Mouse (Mus musculus) retina, postnatal 1 day (tissue): Measurements from ENCODE around the gene Spn.

Experiments
- DNase-seq: peaks from one replicate; pipeline ENCODE4 v3.0.0-alpha.2; 2012

Spn gene

GRCm38 (mm10) chr7:127137262-127138017, at the start of gene Spn:
Spn (minus strand) TSS chr7:127137823.
- no peak for DNase-seq

GRCm38 (mm10) chr7:127187351-127187750, 49.7 kb upstream of the Spn start:
- no peak for DNase-seq

GRCm38 (mm10) chr7:127185601-127186000, 48.0 kb upstream of the Spn start:
- DNase-seq: peak; percentile 50

GRCm38 (mm10) chr7:127184720-127185119, 47.1 kb upstream of the Spn start:
- no peak for DNase-seq

- peak; percentile 4 for DNase-seq
Measured at GRCm38 (mm10) chr7:127183828-127184227, 46.2 kb upstream of the Spn start.

- no peak for DNase-seq
Measured at GRCm38 (mm10) chr7:127183345-127183744, 45.7 kb upstream of the Spn start.

- peak; percentile 11 for DNase-seq
Measured at GRCm38 (mm10) chr7:127181724-127182123, 44.1 kb upstream of the Spn start.

GRCm38 (mm10) chr7:127180783-127181182, 43.2 kb upstream of the Spn start:
- DNase-seq: no peak

GRCm38 (mm10) chr7:127176937-127177336, 39.3 kb upstream of the Spn start:
- DNase-seq: peak; percentile 9

GRCm38 (mm10) chr7:127166501-127166900, 28.9 kb upstream of the Spn start:
- DNase-seq: no peak

- no peak for DNase-seq
Measured at GRCm38 (mm10) chr7:127165607-127166493, 28.2 kb upstream of the Spn start.

GRCm38 (mm10) chr7:127164002-127164401, 26.4 kb upstream of the Spn start:
- DNase-seq: no peak

GRCm38 (mm10) chr7:127162546-127162945, 24.9 kb upstream of the Spn start:
- DNase-seq: no peak

- no peak for DNase-seq
Measured at GRCm38 (mm10) chr7:127157548-127157947, 19.9 kb upstream of the Spn start.

GRCm38 (mm10) chr7:127153477-127153876, 15.9 kb upstream of the Spn start:
- no peak for DNase-seq

- DNase-seq: no peak
Measured at GRCm38 (mm10) chr7:127152464-127152863, 14.8 kb upstream of the Spn start.

- DNase-seq: no peak
Measured at GRCm38 (mm10) chr7:127147901-127148300, 10.3 kb upstream of the Spn start.

- no peak for DNase-seq
Measured at GRCm38 (mm10) chr7:127146267-127146603, 8.6 kb upstream of the Spn start.

- DNase-seq: no peak
Measured at GRCm38 (mm10) chr7:127145387-127146266, 8.0 kb upstream of the Spn start.

GRCm38 (mm10) chr7:127144412-127144811, 6.8 kb upstream of the Spn start:
- DNase-seq: no peak

GRCm38 (mm10) chr7:127142666-127143065, 5.0 kb upstream of the Spn start:
- DNase-seq: no peak

GRCm38 (mm10) chr7:127142214-127142613, 4.6 kb upstream of the Spn start:
- no peak for DNase-seq
